Mouse (Mus musculus) brain, embryonic 14.5 days (tissue): ENCODE data around the gene Ubfd1.

ENCODE experiments used
- CTCF ChIP-seq: fragments of 200-500 bp; IDR thresholded peaks from 2 replicates; pipeline ENCODE4 v1.5.1; 2012; ENCODE audit warnings: inconsistent platforms, mild to moderate bottlenecking, moderate library complexity, borderline replicate concordance; ENCODE audit not compliant: insufficient read depth, insufficient read length; ENCODE audit errors: extremely low read depth
- POLR2A ChIP-seq: fragments of 200-500 bp; IDR thresholded peaks from 2 replicates; pipeline ENCODE4 v1.6.1; 2012; ENCODE audit warnings: mild to moderate bottlenecking, inconsistent platforms, borderline replicate concordance; ENCODE audit not compliant: poor library complexity, insufficient read depth, insufficient read length, severe bottlenecking; ENCODE audit errors: extremely low read depth

DNA sequence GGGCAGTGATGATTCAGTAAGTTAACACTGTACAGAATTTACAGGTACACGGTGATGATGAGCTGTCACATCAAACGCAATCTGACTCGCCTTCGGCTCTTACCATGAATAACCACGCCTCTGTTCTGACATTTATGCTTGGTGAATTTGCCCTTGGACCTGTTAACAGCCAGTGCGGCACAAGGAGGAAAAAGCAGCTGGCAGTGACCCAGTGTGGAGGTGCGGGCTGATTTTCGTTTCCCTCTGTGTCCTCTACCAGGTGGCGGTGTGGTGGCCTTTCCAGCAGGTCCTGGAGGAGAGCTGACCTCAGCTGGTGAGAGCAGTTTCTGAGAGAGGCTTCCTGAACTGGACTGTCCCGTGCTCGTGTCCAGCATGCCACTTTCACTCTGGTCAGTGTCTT, 60.0 kb downstream of the Ubfd1 start:
- TF ChIP-seq POLR2A, result no peak
- no peak for TF ChIP-seq CTCF
